Mouse (Mus musculus) E14TG2a.4 (cell line): ENCODE measurements around the gene Tnfrsf1a.

Source experiments
- CTCF ChIP-seq: conservative IDR thresholded peaks from 2 replicates; pipeline ENCODE4 v1.5.1; 2014; ENCODE audit warnings: low read length
- NANOG ChIP-seq: IDR thresholded peaks from 2 replicates; pipeline ENCODE4 v1.6.1; 2014; ENCODE audit warnings: borderline replicate concordance, low read length, mixed read lengths
- POU5F1 ChIP-seq: IDR thresholded peaks from 2 replicates; pipeline ENCODE4 v1.6.1; 2014; ENCODE audit warnings: low read length, borderline replicate concordance

DNA sequence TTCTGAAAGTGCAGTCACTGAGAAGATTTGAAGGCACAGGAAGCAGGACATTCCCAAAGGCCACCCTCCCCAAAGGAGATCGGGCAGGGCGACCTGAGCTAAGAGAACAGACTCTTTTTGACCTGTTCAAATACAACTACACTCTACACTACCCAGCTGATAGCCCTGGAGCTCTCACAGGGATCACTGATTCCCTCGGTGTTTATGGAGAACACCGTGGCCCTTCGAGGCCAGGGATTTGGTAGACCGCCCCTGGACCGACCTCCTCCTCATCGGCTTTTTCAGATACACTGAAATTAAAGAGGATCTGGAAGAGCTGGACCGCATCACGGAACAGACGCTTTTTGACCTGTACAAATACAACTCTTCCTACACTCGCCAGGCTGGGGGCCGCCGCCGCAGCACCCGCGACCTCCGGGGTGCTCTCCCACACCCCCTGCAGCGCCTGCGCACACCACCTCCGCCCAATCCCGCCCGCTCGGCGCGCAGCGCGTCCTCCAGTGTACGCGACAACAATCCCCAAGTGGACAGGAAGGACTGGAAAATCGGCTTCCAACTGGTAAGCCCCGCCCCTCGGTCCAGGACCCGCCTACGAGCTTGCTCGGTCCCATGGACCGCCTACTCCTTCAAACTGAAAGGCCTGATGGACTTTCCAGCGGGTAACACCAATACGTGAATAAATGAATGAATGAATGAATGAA is 18.4 kb upstream of the Tnfrsf1a start:
- no peak for TF ChIP-seq CTCF
- no peak for TF ChIP-seq POU5F1
- TF ChIP-seq NANOG, result no peak
